Mouse (Mus musculus) heart, postnatal 0 days (tissue): ENCODE results near the gene H2-T23.
"Not testable (repeated sequence)": the region's sequence is repeated elsewhere in the genome, so short reads cannot be mapped to it uniquely, and the experiment has no call there.

Source experiments
- CTCF ChIP-seq: IDR thresholded peaks from 2 replicates; pipeline ENCODE4 v1.5.1; 2016; ENCODE audit warnings: antibody characterized with exemption, control low read depth, low read depth
- EP300 ChIP-seq: IDR thresholded peaks from 2 replicates; pipeline ENCODE4 v1.6.1; 2016; ENCODE audit warnings: antibody characterized with exemption, low read depth

DNA sequence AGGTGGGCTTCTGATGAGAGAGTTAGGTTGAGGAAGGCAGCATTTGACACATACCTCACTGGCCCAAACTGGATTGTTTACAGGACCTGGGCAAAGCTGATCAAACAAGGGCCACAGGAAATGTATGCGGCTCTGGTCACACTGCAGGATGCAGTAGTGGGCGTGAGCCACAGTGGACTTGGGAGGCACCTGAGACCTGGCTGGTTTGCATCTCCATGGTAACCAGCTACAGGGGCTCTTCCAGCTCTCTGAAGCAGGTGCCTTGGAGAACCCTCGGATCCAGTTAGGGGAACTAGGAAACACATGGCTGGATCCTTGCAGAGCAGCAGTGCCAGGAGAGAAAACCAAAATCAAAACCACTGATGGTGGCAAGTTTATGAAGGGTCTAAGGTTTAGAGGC lies 1.9 kb upstream of the H2-T23 start:
- not testable (repeated sequence) for TF ChIP-seq EP300, CTCF
